Comparison of ENCODE assay signal across 21 mouse cellular contexts in genomic region chr13:6128903-6129302, GRCm38 (mm10).
A peak's percentile ranks its signal among the peaks of the same experiment; 100 is the strongest.
DNase-seq lines count a peak whose midpoint lies in the region; ATAC-seq and TF ChIP-seq lines count a peak whose summit lies in the region.
"Had no signal": no experiment of that assay in that cellular context is flagged by ENCODE, and none has a peak within 500 bp of the region (broad histone marks: within the 10 kb centered on the region; RNA-seq: fewer than 3 reads in every experiment).

No protein-coding gene starts in this region.

- H3K4me1 ChIP-seq in kidney, adult 2 months (ENCODE audit: control insufficient read depth, insufficient read depth, low read length), result no peaks in the 10 kb centered on the region
- no peaks in the 10 kb centered on the region for H3K4me1 ChIP-seq in lung, embryonic 14.5 days (ENCODE audit: insufficient read depth)
- H3K4me1 ChIP-seq in lung, adult 2 months (ENCODE audit: control insufficient read depth, insufficient read depth, low read length), result no peaks in the 10 kb centered on the region
- H3K4me1 ChIP-seq: embryonic facial prominence, embryonic 13.5 days; forebrain, embryonic 13.5 days; hindbrain, embryonic 15.5 days had no signal

- H3K27me3 ChIP-seq in kidney, adult 2 months (replicated peaks; ENCODE audit: control insufficient read depth, insufficient read depth, low read length), result no peaks in the 10 kb centered on the region
- no peaks in the 10 kb centered on the region for H3K27me3 ChIP-seq in lung, embryonic 14.5 days (ENCODE audit: insufficient read depth, low read length)
- H3K27me3 ChIP-seq: CH12.LX; embryonic facial prominence, embryonic 13.5 days; forebrain, embryonic 13.5 days; heart, embryonic 12.5 days; hindbrain, embryonic 15.5 days; Patski had no signal

- 44% methylated on average over 1 of the region's 1 CpGs for WGBS in kidney, adult 2 months
- WGBS in lung, embryonic 14.5 days, result 72% methylated on average over 1 of the region's 1 CpGs
- 89% methylated on average over 1 of the region's 1 CpGs for WGBS in lung, adult 2 months

- H3K4me2 ChIP-seq in lung, embryonic 14.5 days, result no peak overlapping the region
- H3K4me2 ChIP-seq: embryonic facial prominence, embryonic 13.5 days; forebrain, embryonic 13.5 days; heart, embryonic 12.5 days; hindbrain, embryonic 15.5 days had no signal

- no peaks in the 10 kb centered on the region for H3K9me3 ChIP-seq in lung, embryonic 14.5 days (ENCODE audit: low read depth, low read length)
- H3K9me3 ChIP-seq: embryonic facial prominence, embryonic 13.5 days; forebrain, embryonic 13.5 days; heart, embryonic 12.5 days; hindbrain, embryonic 15.5 days had no signal

- DNase-seq in kidney, adult 2 months, result peak; percentile 2
- DNase-seq in kidney, postnatal 25 days, result no peak
- DNase-seq in lung, embryonic 14.5 days, result peak; percentile 34
- DNase-seq in lung, adult 2 months, result no peak
- DNase-seq in kidney, postnatal 10 days, result peak; percentile 17
- DNase-seq in frontal cortex, adult 2 months (ENCODE audit: extremely low spot score in 1 of 2, low spot score in 1 of 2), result no peak
- DNase-seq in spleen, adult 12 weeks (ENCODE audit: low spot score), result no peak
- DNase-seq: adrenal gland, postnatal 14 days; cerebellum, adult 11-12 months; cerebellum, adult 9-10 months; cerebellum, postnatal 25 days; forebrain, postnatal 0 days; gastrocnemius, adult 2 months; gastrocnemius, postnatal 25 days had no signal

- no peaks in the 10 kb centered on the region for H3K36me3 ChIP-seq in kidney, adult 2 months (ENCODE audit: control insufficient read depth, insufficient read depth, low read length)
- no peaks in the 10 kb centered on the region for H3K36me3 ChIP-seq in lung, embryonic 14.5 days (ENCODE audit: insufficient read depth)
- H3K36me3 ChIP-seq: embryonic facial prominence, embryonic 13.5 days; heart, embryonic 12.5 days; hindbrain, embryonic 15.5 days had no signal

- TF ChIP-seq POLR2A in kidney, adult 2 months (IDR thresholded peaks at IDR 0.05; ENCODE audit: low read depth, low read length), result no peak
- TF ChIP-seq POLR2A in lung, adult 2 months (IDR thresholded peaks at IDR 0.05; ENCODE audit: borderline replicate concordance, extremely low read depth, low read depth, low read length), result no peak

- no peak overlapping the region for H3K9ac ChIP-seq in lung, embryonic 14.5 days
- H3K9ac ChIP-seq: embryonic facial prominence, embryonic 13.5 days; forebrain, embryonic 13.5 days; forebrain, postnatal 0 days; heart, embryonic 12.5 days; hindbrain, embryonic 15.5 days had no signal

- TF ChIP-seq CTCF in kidney, adult 2 months (conservative IDR thresholded peaks at IDR 0.05; ENCODE audit: insufficient read depth, insufficient read length, low read depth, low read length), result no peak
- TF ChIP-seq CTCF in lung, embryonic 14.5 days (IDR thresholded peaks at IDR 0.05; ENCODE audit: low read depth), result no peak
- no peak for TF ChIP-seq CTCF in lung, adult 2 months (IDR thresholded peaks at IDR 0.05; ENCODE audit: insufficient read depth, low read length)

- ATAC-seq in lung, embryonic 14.5 days (ENCODE audit: insufficient read depth), result no peak; the same call in 1 of the 2 replicates
- ATAC-seq: activated CD4-positive, CD25-positive, alpha-beta regulatory T cell, adult 4 months; forebrain, embryonic 13.5 days; forebrain, postnatal 0 days; Patski had no signal

- H3K27ac ChIP-seq in kidney, adult 2 months (ENCODE audit: insufficient read depth, low read depth, low read length), result no peak overlapping the region
- H3K27ac ChIP-seq in lung, embryonic 14.5 days (ENCODE audit: low read depth), result no peak overlapping the region
- H3K27ac ChIP-seq: embryonic facial prominence, embryonic 13.5 days; forebrain, embryonic 13.5 days; gastrocnemius, adult 2 months; hindbrain, embryonic 15.5 days had no signal

- no peak overlapping the region for H3K4me3 ChIP-seq in kidney, adult 2 months (ENCODE audit: insufficient read depth, low read depth, low read length)
- no peak overlapping the region for H3K4me3 ChIP-seq in lung, embryonic 14.5 days (ENCODE audit: low read depth, low read length)
- H3K4me3 ChIP-seq in lung, adult 2 months (replicated peaks; ENCODE audit: extremely low read depth, low read depth, low read length), result no peak overlapping the region
- H3K4me3 ChIP-seq: embryonic facial prominence, embryonic 13.5 days; forebrain, embryonic 13.5 days; gastrocnemius, adult 2 months; heart, embryonic 12.5 days; hindbrain, embryonic 15.5 days had no signal

Comparison
In these comparisons a context has a peak if more than half of its experiments do, and no peak if none do; other contexts are left out.
1. DNase-seq: peak in kidney, adult 2 months (single experiment), lung, embryonic 14.5 days (single experiment) and kidney, postnatal 10 days (single experiment); none in kidney, postnatal 25 days (0 of 2), lung, adult 2 months (single experiment), frontal cortex, adult 2 months (0 of 2) and spleen, adult 12 weeks (single experiment).